In genomic region chr6:128237102-128237763, GRCm38 (mm10) we compare ENCODE assay signal across 10 mouse cellular contexts.
DNase-seq lines count a peak whose midpoint lies in the region; ATAC-seq lines count a peak whose summit lies in the region.
"Had no signal": no experiment of that assay in that cellular context is flagged by ENCODE, and none has a peak within 500 bp of the region (broad histone marks: within the 10 kb centered on the region; RNA-seq: fewer than 3 reads in every experiment).

No protein-coding gene starts in this region.

- H3K4me2 ChIP-seq in embryonic facial prominence, embryonic 15.5 days (replicated peaks), result no peak overlapping the region
- H3K4me2 ChIP-seq: hindbrain, embryonic 12.5 days; limb, embryonic 12.5 days had no signal

- no peak overlapping the region for H3K4me3 ChIP-seq in embryonic facial prominence, embryonic 15.5 days (replicated peaks)
- H3K4me3 ChIP-seq: hindbrain, embryonic 12.5 days; limb, embryonic 12.5 days had no signal

- no peak overlapping the region for H3K27ac ChIP-seq in embryonic facial prominence, embryonic 15.5 days (replicated peaks)
- H3K27ac ChIP-seq: hindbrain, embryonic 12.5 days; limb, embryonic 12.5 days had no signal

- no peaks in the 10 kb centered on the region for H3K36me3 ChIP-seq in embryonic facial prominence, embryonic 15.5 days
- H3K36me3 ChIP-seq: hindbrain, embryonic 12.5 days; limb, embryonic 12.5 days had no signal

- ATAC-seq in embryonic facial prominence, embryonic 15.5 days (ENCODE audit: insufficient number of reproducible peaks, low FRiP score, low TSS enrichment, low read depth), result peak; percentile 55; the same call in 1 of the 2 replicates

- H3K9me3 ChIP-seq in embryonic facial prominence, embryonic 15.5 days (replicated peaks), result no peaks in the 10 kb centered on the region
- H3K9me3 ChIP-seq: hindbrain, embryonic 12.5 days; limb, embryonic 12.5 days had no signal

- 44% methylated on average over 2 of the region's 2 CpGs for whole genome bisulfite sequencing in embryonic facial prominence, embryonic 15.5 days

- peak; percentile 41 for DNase-seq in adrenal gland, adult 2 months
- DNase-seq in adrenal gland, postnatal 4 days (ENCODE audit: low spot score in 2 of 2), result no peak
- peak; percentile 58 to 65 for DNase-seq in kidney, postnatal 4 days
- DNase-seq in kidney, adult 9 months, result no peak
- peak; percentile 71 for DNase-seq in adrenal gland, postnatal 14 days
- no peak for DNase-seq in MN1 (ENCODE audit: low spot score)
- no peak for DNase-seq in ovary, postnatal 10 days (ENCODE audit: low spot score)

- peaks cover 13% of the 10 kb centered on the region; the same call in 1 of the 2 replicates for H3K4me1 ChIP-seq in embryonic facial prominence, embryonic 15.5 days
- H3K4me1 ChIP-seq: hindbrain, embryonic 12.5 days; limb, embryonic 12.5 days had no signal

- H3K27me3 ChIP-seq in embryonic facial prominence, embryonic 15.5 days, result no peaks in the 10 kb centered on the region
- H3K27me3 ChIP-seq: hindbrain, embryonic 12.5 days; limb, embryonic 12.5 days had no signal

- H3K9ac ChIP-seq in embryonic facial prominence, embryonic 15.5 days, result no peak overlapping the region
- H3K9ac ChIP-seq: hindbrain, embryonic 12.5 days; limb, embryonic 12.5 days had no signal

Comparison
In these comparisons a context has a peak if more than half of its experiments do, and no peak if none do; other contexts are left out.
1. DNase-seq: peak in adrenal gland, adult 2 months (single experiment), kidney, postnatal 4 days (2 of 2) and adrenal gland, postnatal 14 days (single experiment); none in adrenal gland, postnatal 4 days (0 of 2), kidney, adult 9 months (single experiment), MN1 (single experiment) and ovary, postnatal 10 days (single experiment).